Mouse (Mus musculus): ENCODE results near the gene Rras2. TPM values are rescaled to one million over a fixed set of nuclear protein-coding genes. Genes with fewer than 3 reads are reported as not detected.

The Rras2 gene
- total and polyA plus RNA-seq, 2 experiments from 2014 or later = 22.5 to 41.3 TPM

- DNase-seq (ENCODE audit: low spot score) (no peak), ATAC-seq (ENCODE audit: low FRiP score) (no peak)
- Histone ChIP-seq H3K4me2 (ENCODE audit: low read depth, low read length, poor library complexity, severe bottlenecking) (no peak overlapping the region), H3K9me3 (ENCODE audit: low read length) (no peaks in the 10 kb centered on the region), H3K9ac (replicated peaks; ENCODE audit: low read length, poor library complexity, severe bottlenecking) (no peak overlapping the region), H3K36me3 (ENCODE audit: insufficient read depth, low read length) (0 out of 2 replicates have a peak, but pooled peaks cover 4% of the 10 kb centered on the region), H3K27me3 (ENCODE audit: insufficient read depth, low read length) (no peaks in the 10 kb centered on the region), H3K4me3 (ENCODE audit: low read depth, low read length) (no peak overlapping the region), H3K27ac (ENCODE audit: low read depth, low read length) (no peak overlapping the region), H3K4me1 (ENCODE audit: insufficient read depth, low read length) (no peaks in the 10 kb centered on the region)
- no peak for TF ChIP-seq CTCF (IDR thresholded peaks at IDR 0.05)
- 91% methylated on average over 8 of the region's 8 CpGs for WGBS
Observed at GRCm38 (mm10) chr7:114026923-114027322, 90.7 kb downstream of the Rras2 start.

- DNase-seq (ENCODE audit: low spot score) (peak; percentile 93), ATAC-seq (ENCODE audit: low FRiP score) (peak; percentile 45; the same call in 1 of the 2 replicates)
- TF ChIP-seq CTCF (IDR thresholded peaks at IDR 0.05) = peak; percentile 97
- Histone ChIP-seq H3K9ac (replicated peaks; ENCODE audit: low read length, poor library complexity, severe bottlenecking) (no peak overlapping the region), H3K4me3 (ENCODE audit: low read depth, low read length) (peak overlapping the region; percentile 31), H3K27ac (ENCODE audit: low read depth, low read length) (0 out of 2 replicates have a peak overlapping the region, but pooled peaks have one; percentile 0), H3K4me2 (ENCODE audit: low read depth, low read length, poor library complexity, severe bottlenecking) (peak overlapping the region; percentile 60), H3K9me3 (ENCODE audit: low read length) (no peaks in the 10 kb centered on the region), H3K36me3 (ENCODE audit: insufficient read depth, low read length) (no peaks in the 10 kb centered on the region), H3K4me1 (ENCODE audit: insufficient read depth, low read length) (no peaks in the 10 kb centered on the region), H3K27me3 (ENCODE audit: insufficient read depth, low read length) (no peaks in the 10 kb centered on the region)
- 2% methylated on average over 11 of the region's 11 CpGs for WGBS
Observed at GRCm38 (mm10) chr7:114020704-114021093, 96.9 kb downstream of the Rras2 start.

- Histone ChIP-seq H3K9ac (replicated peaks; ENCODE audit: low read length, poor library complexity, severe bottlenecking) (no peak overlapping the region), H3K4me3 (ENCODE audit: low read depth, low read length) (peak overlapping the region; percentile 31), H3K36me3 (ENCODE audit: insufficient read depth, low read length) (no peaks in the 10 kb centered on the region), H3K27ac (ENCODE audit: low read depth, low read length) (0 out of 2 replicates have a peak overlapping the region, but pooled peaks have one; percentile 0), H3K9me3 (ENCODE audit: low read length) (no peaks in the 10 kb centered on the region), H3K4me1 (ENCODE audit: insufficient read depth, low read length) (no peaks in the 10 kb centered on the region), H3K27me3 (ENCODE audit: insufficient read depth, low read length) (no peaks in the 10 kb centered on the region), H3K4me2 (ENCODE audit: low read depth, low read length, poor library complexity, severe bottlenecking) (peak overlapping the region; percentile 60)
- TF ChIP-seq CTCF (IDR thresholded peaks at IDR 0.05) = no peak
- ATAC-seq (ENCODE audit: low FRiP score) (no peak; the same call in 1 of the 2 replicates), DNase-seq (ENCODE audit: low spot score) (peak; percentile 28)
- WGBS = 2% methylated on average over 11 of the region's 11 CpGs
Observed at GRCm38 (mm10) chr7:114020057-114020703, 97.4 kb downstream of the Rras2 start.

GRCm38 (mm10) chr7:114018861-114019260, 98.7 kb downstream of the Rras2 start:
- TF ChIP-seq CTCF (IDR thresholded peaks at IDR 0.05) = no peak
- no peak for DNase-seq (ENCODE audit: low spot score)
- Histone ChIP-seq H3K4me1 (ENCODE audit: insufficient read depth, low read length) (no peaks in the 10 kb centered on the region), H3K27ac (ENCODE audit: low read depth, low read length) (no peak overlapping the region), H3K27me3 (ENCODE audit: insufficient read depth, low read length) (no peaks in the 10 kb centered on the region), H3K9me3 (ENCODE audit: low read length) (no peaks in the 10 kb centered on the region), H3K4me3 (ENCODE audit: low read depth, low read length) (no peak overlapping the region), H3K4me2 (ENCODE audit: low read depth, low read length, poor library complexity, severe bottlenecking) (no peak overlapping the region), H3K9ac (replicated peaks; ENCODE audit: low read length, poor library complexity, severe bottlenecking) (no peak overlapping the region), H3K36me3 (ENCODE audit: insufficient read depth, low read length) (no peaks in the 10 kb centered on the region)
- 91% methylated on average over 3 of the region's 3 CpGs for WGBS
- no peak for ATAC-seq (ENCODE audit: low FRiP score)

- TF ChIP-seq CTCF (IDR thresholded peaks at IDR 0.05) = no peak
Observed at GRCm38 (mm10) chr7:114016001-114016949, 101.3 kb downstream of the Rras2 start.

More at GRCm38 (mm10) chr7:114016001-114016949, 101.3 kb downstream of the Rras2 start:
- Histone ChIP-seq H3K36me3 (ENCODE audit: insufficient read depth, low read length) (no peaks in the 10 kb centered on the region), H3K9me3 (ENCODE audit: low read length) (no peaks in the 10 kb centered on the region), H3K27me3 (ENCODE audit: insufficient read depth, low read length) (no peaks in the 10 kb centered on the region), H3K4me3 (ENCODE audit: low read depth, low read length) (no peak overlapping the region), H3K9ac (replicated peaks; ENCODE audit: low read length, poor library complexity, severe bottlenecking) (no peak overlapping the region), H3K4me2 (ENCODE audit: low read depth, low read length, poor library complexity, severe bottlenecking) (no peak overlapping the region), H3K4me1 (ENCODE audit: insufficient read depth, low read length) (peaks cover 5% of the 10 kb centered on the region; the same call in 1 of the 2 replicates), H3K27ac (ENCODE audit: low read depth, low read length) (no peak overlapping the region)
- 77% methylated on average over 8 of the region's 8 CpGs for WGBS
- DNase-seq (ENCODE audit: low spot score) = no peak
- no peak for ATAC-seq (ENCODE audit: low FRiP score)

All from midbrain, postnatal 0 days (tissue).